Mouse (Mus musculus): ENCODE data around the gene Vmo1. TPM values are rescaled to one million over a fixed set of nuclear protein-coding genes. Genes with fewer than 3 reads are reported as not detected.
A peak's percentile ranks its signal among the peaks of the same experiment; 100 is the strongest.

The Vmo1 gene
- not detected in 2 replicates for total RNA-seq (2014; rRNA removed)
- 0.53 and 0.65 TPM in 2 replicates for polyA plus RNA-seq (2015; fragmentation: Nextera tagmentation; extraction: Ambion mirVana)

DNA sequence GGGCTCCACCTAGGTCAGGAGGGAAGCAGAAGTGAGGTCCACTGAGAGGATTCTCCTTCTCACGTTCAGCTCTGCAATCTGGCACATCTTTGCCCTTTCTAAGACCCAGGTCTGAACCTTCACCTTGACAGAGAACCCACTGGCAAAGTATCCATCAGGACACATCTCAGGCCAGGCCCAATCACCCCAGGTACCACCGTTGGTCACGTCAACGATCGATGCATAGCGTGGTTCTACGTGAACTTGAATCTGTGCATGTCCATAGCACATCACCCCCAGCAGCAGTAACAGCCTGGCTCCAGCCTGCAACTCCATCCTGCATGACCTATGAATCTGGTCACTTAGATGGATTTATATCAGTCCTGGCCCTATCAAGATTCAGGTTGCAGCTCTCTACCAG is at the start of gene Vmo1:
Gene Vmo1, minus strand, starts transcription at position 329 of the 400 bp plus-strand sequence.
- Histone ChIP-seq H3K4me2 (ENCODE audit: low read depth, low read length, poor library complexity, severe bottlenecking) (no peak within 1 kb of the TSS), H3K9ac (replicated peaks; ENCODE audit: low read length, poor library complexity, severe bottlenecking) (no peak within 1 kb of the TSS), H3K4me1 (ENCODE audit: insufficient read depth, low read length) (no peaks in the 10 kb centered on the region; the same call in 1 of the 2 replicates), H3K4me3 (ENCODE audit: low read depth, low read length) (no peak within 1 kb of the TSS), H3K9me3 (ENCODE audit: low read length) (no peaks in the 10 kb centered on the region), H3K27ac (ENCODE audit: low read depth, low read length) (no peak within 1 kb of the TSS), H3K36me3 (ENCODE audit: insufficient read depth, low read length) (no peaks in the 10 kb centered on the region), H3K27me3 (ENCODE audit: insufficient read depth, low read length) (no peaks in the 10 kb centered on the region)
- no peak for DNase-seq (ENCODE audit: low spot score)
- no peak for ATAC-seq (ENCODE audit: low FRiP score)
- WGBS: 93% methylated on average over 7 of the region's 7 CpGs
- no peak for TF ChIP-seq CTCF (IDR thresholded peaks at IDR 0.05)

DNA sequence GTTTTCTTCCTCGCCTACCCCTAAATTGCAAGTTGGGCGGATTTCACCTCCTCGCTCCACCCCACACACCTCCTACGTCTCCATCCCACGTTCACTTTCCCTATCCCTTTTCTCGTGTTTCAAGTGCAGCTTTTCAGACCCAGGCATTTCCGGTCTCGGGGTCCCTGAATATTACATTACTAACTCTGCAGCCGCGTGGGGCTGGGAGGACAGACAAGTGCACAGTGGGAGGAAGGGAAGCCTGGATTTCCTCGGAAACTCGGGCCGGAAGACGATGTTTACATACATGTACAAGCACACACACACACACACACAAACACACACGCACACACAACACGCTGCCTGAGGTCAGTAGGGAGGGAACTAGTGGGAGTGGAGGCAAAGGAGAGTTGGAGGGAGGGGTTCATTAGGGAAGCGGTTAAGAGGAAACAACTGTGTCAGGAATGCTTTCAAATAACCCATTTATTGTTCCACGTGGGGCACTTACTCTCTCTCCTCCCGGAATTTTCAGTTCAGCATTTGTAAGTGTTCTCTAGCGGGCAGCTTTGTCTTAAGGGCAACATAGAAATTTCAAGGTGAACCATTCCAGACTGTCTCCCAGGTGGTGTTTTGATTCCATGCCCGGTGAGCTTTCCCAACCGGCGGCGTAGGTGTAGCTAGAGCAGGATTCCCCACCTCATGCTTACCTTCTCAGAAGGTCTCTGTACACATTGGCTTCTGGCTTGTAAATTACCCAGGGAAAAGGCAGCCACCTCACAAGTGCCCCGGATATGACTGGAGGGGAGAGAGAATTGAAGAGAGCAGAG is 49.3 kb upstream of the Vmo1 start:
- Histone ChIP-seq H3K36me3 (ENCODE audit: insufficient read depth, low read length) (peaks cover 10% of the 10 kb centered on the region; the same call in 1 of the 2 replicates), H3K27me3 (ENCODE audit: insufficient read depth, low read length) (no peaks in the 10 kb centered on the region), H3K4me3 (ENCODE audit: low read depth, low read length) (peak overlapping the region; percentile 94), H3K9ac (replicated peaks; ENCODE audit: low read length, poor library complexity, severe bottlenecking) (peak overlapping the region; percentile 90), H3K4me1 (ENCODE audit: insufficient read depth, low read length) (peaks cover 12% of the 10 kb centered on the region), H3K4me2 (ENCODE audit: low read depth, low read length, poor library complexity, severe bottlenecking) (peak overlapping the region; percentile 90), H3K9me3 (ENCODE audit: low read length) (no peaks in the 10 kb centered on the region), H3K27ac (ENCODE audit: low read depth, low read length) (peak overlapping the region; percentile 78; the same call in 1 of the 2 replicates)
- 4% methylated on average over 25 of the region's 25 CpGs for WGBS
- ATAC-seq (ENCODE audit: low FRiP score): no peak
- DNase-seq (ENCODE audit: low spot score): no peak
- no peak for TF ChIP-seq CTCF (IDR thresholded peaks at IDR 0.05)

DNA sequence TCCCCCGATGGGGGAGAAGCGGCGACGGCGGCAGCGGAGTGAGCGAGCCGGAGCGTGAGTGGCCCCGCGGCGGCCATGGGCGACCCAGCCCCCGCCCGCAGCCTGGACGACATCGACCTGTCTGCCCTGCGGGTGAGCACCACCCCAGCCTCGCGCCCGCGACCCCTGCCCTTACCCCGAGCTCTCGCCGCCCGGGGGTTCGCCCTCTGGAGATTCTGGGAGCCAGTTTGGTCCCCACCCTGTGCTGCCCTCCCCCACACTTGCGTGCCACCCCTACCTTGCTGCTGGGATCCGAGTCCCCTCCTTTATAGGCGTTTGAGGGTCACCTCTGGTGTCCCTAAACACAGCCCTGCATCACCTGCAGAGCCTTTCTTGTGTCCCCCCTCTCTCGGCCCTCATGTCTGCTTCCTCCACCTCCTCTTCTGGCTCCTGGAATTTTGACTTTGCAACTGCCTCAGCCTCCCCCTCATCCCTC is 48.6 kb upstream of the Vmo1 start:
- TF ChIP-seq CTCF (IDR thresholded peaks at IDR 0.05): no peak
- peak overlapping the region; percentile 90 for H3K4me2 ChIP-seq (ENCODE audit: low read depth, low read length, poor library complexity, severe bottlenecking)
- H3K9ac ChIP-seq (replicated peaks; ENCODE audit: low read length, poor library complexity, severe bottlenecking): peak overlapping the region; percentile 90
- no peaks in the 10 kb centered on the region for H3K27me3 ChIP-seq (ENCODE audit: insufficient read depth, low read length)
- peaks cover 6% of the 10 kb centered on the region; the same call in 1 of the 2 replicates for H3K36me3 ChIP-seq (ENCODE audit: insufficient read depth, low read length)
- WGBS: 0% methylated on average over 17 of the region's 31 CpGs
- DNase-seq (ENCODE audit: low spot score): no peak
- H3K27ac ChIP-seq (ENCODE audit: low read depth, low read length): peak overlapping the region; percentile 78
- peak overlapping the region; percentile 94 for H3K4me3 ChIP-seq (ENCODE audit: low read depth, low read length)
- no peaks in the 10 kb centered on the region for H3K9me3 ChIP-seq (ENCODE audit: low read length)
- peak; percentile 43; the same call in 1 of the 2 replicates for ATAC-seq (ENCODE audit: low FRiP score)
- H3K4me1 ChIP-seq (ENCODE audit: insufficient read depth, low read length): peaks cover 12% of the 10 kb centered on the region

DNA sequence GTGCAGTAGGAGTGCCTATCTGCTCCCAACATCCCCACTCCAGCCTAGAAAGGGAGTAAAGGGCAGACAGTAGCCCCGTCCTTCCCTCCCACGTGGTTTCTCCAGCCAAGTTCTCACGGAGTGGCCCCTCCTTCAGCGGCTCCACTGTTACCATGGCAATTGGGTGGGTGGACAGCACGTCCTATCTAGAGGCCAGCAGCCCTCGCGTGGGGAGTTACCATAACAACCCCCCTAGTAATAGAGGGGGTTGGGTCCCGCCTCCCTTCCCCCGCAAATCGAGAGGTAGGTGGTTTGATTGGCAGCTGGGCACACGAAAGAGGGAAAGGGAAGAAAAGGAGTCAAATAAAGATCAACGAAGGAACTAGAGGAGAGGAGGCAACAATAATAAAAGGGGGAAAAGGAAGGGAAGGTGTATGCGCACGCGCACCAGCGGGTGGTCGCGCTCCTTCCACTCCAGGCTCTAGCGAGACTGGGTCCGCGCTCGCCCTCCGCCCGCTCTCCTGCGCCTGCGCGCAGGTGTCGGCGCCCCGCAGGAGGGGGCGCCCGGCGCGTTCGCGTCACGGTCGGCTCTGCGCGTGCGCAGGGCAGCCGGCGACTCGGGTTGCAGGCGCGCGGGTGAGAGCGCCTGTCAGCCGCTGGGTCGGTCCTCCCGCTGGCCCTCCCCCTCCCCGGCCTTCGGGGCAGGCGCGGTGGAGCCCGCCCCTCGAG is 48.0 kb upstream of the Vmo1 start, which contains the start of gene Mink1:
Gene Mink1, plus strand, starts transcription at position 595 of the 708 bp plus-strand sequence.
- peaks cover 6% of the 10 kb centered on the region; the same call in 1 of the 2 replicates for H3K36me3 ChIP-seq (ENCODE audit: insufficient read depth, low read length)
- DNase-seq (ENCODE audit: low spot score) (peak; percentile 95), ATAC-seq (ENCODE audit: low FRiP score) (peak; percentile 95)
- no peaks in the 10 kb centered on the region for H3K27me3 ChIP-seq (ENCODE audit: insufficient read depth, low read length)
- peak within 1 kb of the TSS; percentile 90 for H3K9ac ChIP-seq (replicated peaks; ENCODE audit: low read length, poor library complexity, severe bottlenecking)
- 1% methylated on average over 51 of the region's 57 CpGs for WGBS
- H3K27ac ChIP-seq (ENCODE audit: low read depth, low read length): peak within 1 kb of the TSS; percentile 78
- TF ChIP-seq CTCF (IDR thresholded peaks at IDR 0.05): peak; percentile 2; the same call in 1 of the 2 replicates
- peak within 1 kb of the TSS; percentile 90 for H3K4me2 ChIP-seq (ENCODE audit: low read depth, low read length, poor library complexity, severe bottlenecking)
- peak within 1 kb of the TSS; percentile 94 for H3K4me3 ChIP-seq (ENCODE audit: low read depth, low read length)
- H3K4me1 ChIP-seq (ENCODE audit: insufficient read depth, low read length): peaks cover 12% of the 10 kb centered on the region
- no peaks in the 10 kb centered on the region for H3K9me3 ChIP-seq (ENCODE audit: low read length)

DNA sequence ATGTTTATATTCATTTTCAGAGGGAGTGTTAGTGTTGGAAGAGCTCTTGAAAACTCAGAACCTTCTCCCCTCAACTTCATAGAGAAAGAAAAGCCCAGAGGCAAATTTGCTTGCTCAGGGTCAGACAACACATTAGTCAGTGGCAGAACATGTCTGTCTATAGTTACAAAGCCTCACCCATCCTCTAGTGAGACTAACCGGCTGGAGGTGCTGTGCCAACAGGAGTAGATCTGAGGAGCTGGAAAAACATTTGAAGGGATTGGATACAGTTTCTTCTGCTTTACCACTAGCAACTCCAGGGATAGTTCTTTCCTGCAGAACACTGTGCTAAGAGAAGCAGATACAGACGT is 47.5 kb upstream of the Vmo1 start:
- H3K4me1 ChIP-seq (ENCODE audit: insufficient read depth, low read length): peaks cover 12% of the 10 kb centered on the region
- 0% methylated on average over 2 of the region's 2 CpGs for WGBS
- TF ChIP-seq CTCF (IDR thresholded peaks at IDR 0.05): peak; percentile 38

More for the DNA sequence above, 47.5 kb upstream of the Vmo1 start:
- Histone ChIP-seq H3K27me3 (ENCODE audit: insufficient read depth, low read length) (no peaks in the 10 kb centered on the region), H3K9me3 (ENCODE audit: low read length) (no peaks in the 10 kb centered on the region), H3K36me3 (ENCODE audit: insufficient read depth, low read length) (peaks cover 6% of the 10 kb centered on the region; the same call in 1 of the 2 replicates), H3K27ac (ENCODE audit: low read depth, low read length) (peak overlapping the region; percentile 78), H3K4me3 (ENCODE audit: low read depth, low read length) (peak overlapping the region; percentile 94), H3K9ac (replicated peaks; ENCODE audit: low read length, poor library complexity, severe bottlenecking) (peak overlapping the region; percentile 90; the same call in 1 of the 2 replicates), H3K4me2 (ENCODE audit: low read depth, low read length, poor library complexity, severe bottlenecking) (peak overlapping the region; percentile 90)
- ATAC-seq (ENCODE audit: low FRiP score) (no peak), DNase-seq (ENCODE audit: low spot score) (peak; percentile 36)

All from midbrain, postnatal 0 days (tissue).